Mouse (Mus musculus) Patski (cell line): ENCODE data around the gene Drc7. TPM values are rescaled to one million over a fixed set of nuclear protein-coding genes. Genes with fewer than 3 reads are reported as not detected.
A peak's percentile ranks its signal among the peaks of the same experiment; 100 is the strongest.

ENCODE experiments used
- ATAC-seq: fragments of 100-300 bp; one replicate; pipeline ENCODE4 v1.8.0; 2021
- CTCF ChIA-PET: fragments of 350-600 bp; sonication (Branson Sonifier 250); formaldehyde crosslinking; loops from one replicate; lab custom pipeline; 2022; ENCODE audit warnings: inconsistent platforms; lab: Charles Lee
- POLR2A ChIA-PET: fragments of 350-600 bp; sonication (Branson Sonifier 250); formaldehyde crosslinking; loops from one replicate; lab custom pipeline; 2022; ENCODE audit warnings: antibody characterized with exemption, inconsistent platforms; lab: Charles Lee
- DNase-seq: peaks from one replicate; pipeline ENCODE4 v3.0.0-alpha.2; 2011; ENCODE audit warnings: low read depth, low spot score
- H3K27me3 ChIP-seq: fragments of 371-371 bp; one replicate; pipeline ENCODE4 v1.5.1; 2021
- CTCF ChIP-seq: fragments of 100-300 bp; IDR thresholded peaks from one replicate; pipeline ENCODE4 v1.5.1; 2021
- in situ Hi-C: fragments of 300-500 bp; cut with MboI; formaldehyde crosslinking; loops from 3 replicates; pipeline ENCODE4 v1.11.1; 2018; ENCODE audit warnings: low pct_unique_long_range_greater_than_20kb, mixed read lengths
- polyA plus RNA-seq: library from polyadenylated mRNA; unstranded; gene quantifications from one replicate; pipeline ENCODE4 v1.2.3, GENCODE M21; 2021

Gene Drc7
- polyA plus RNA-seq, 1 experiment from 2014 or later, result 0.33 TPM

GRCm38 (mm10) chr8:95113750-95114149 lies 58.8 kb downstream of the Drc7 start:
- no peak for DNase-seq
- H3K27me3 ChIP-seq, result no peaks in the 10 kb centered on the region
- CTCF ChIA-PET, result interaction anchor here (1.2 to 1.3 kb wide), 2 partner anchors 12 to 49 kb away, joined by 4 read pairs; no protein-coding TSS in a partner anchor
- no peak for ATAC-seq
- no peak for TF ChIP-seq CTCF
- in situ Hi-C loops, result no loop called here
- POLR2A ChIA-PET, result interaction anchor here (0.9 to 1.1 kb wide), 2 partner anchors 11 to 24 kb away, joined by 4 to 5 read pairs; no protein-coding TSS in a partner anchor

- ATAC-seq, result no peak
- TF ChIP-seq CTCF, result no peak
- CTCF ChIA-PET, result interaction anchor here (1.0 to 1.5 kb wide), 2 partner anchors 12 to 32 kb away, joined by 3 to 4 read pairs; no protein-coding TSS in a partner anchor
- no peaks in the 10 kb centered on the region for H3K27me3 ChIP-seq
- DNase-seq, result no peak
- POLR2A ChIA-PET, result no interaction called here
- in situ Hi-C loops, result no loop called here
Measured at GRCm38 (mm10) chr8:95123455-95123854, 68.6 kb downstream of the Drc7 start.

DNA sequence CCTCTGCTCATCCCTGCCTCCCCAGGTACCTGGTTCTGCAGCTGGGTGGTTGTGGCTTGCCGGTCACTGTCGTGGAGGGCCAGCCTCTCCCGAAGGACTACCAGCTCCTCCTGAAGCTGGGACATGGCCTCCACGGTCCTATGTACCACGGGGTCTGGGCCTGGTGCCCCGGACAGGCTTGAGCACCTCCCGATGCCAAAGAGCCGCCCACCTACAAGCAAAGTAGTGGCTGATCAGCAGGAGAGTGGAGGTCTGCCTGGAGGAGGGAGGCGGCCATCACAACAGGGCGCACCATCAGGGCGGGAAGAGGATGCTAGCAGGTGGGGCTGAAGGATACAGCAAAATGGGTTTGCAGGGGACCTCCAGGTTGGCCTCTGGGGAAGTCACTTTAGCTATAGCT lies 71.6 kb downstream of the Drc7 start:
- ChIA-PET CTCF (no interaction called here), POLR2A (interaction anchor here (1.0 kb wide), 1 partner anchor 28 kb away, joined by 4 read pairs; no protein-coding TSS in a partner anchor)
- in situ Hi-C loops, result no loop called here
- no peak for TF ChIP-seq CTCF
- ATAC-seq (no peak), DNase-seq (no peak)
- H3K27me3 ChIP-seq, result no peaks in the 10 kb centered on the region

DNA sequence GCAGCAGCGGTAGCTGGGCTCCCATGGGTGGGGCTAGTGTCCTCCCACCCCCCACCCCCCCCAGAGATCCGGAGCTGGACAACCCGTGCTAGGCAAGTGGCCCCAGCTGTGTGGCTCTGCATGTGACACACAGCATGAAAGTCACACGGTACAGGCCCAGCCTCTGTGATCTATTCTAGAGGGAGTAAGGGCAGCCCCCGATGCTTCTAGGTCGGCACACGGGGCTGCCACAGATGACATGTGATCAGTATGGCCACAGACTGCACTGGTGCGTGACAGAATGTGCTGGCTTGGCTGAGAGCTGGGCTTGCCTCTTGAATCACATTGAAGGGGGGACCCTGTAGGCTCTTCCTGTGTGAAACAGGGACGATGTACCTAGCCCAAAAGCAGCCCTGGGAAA lies 72.8 kb downstream of the Drc7 start:
- no peaks in the 10 kb centered on the region for H3K27me3 ChIP-seq
- DNase-seq, result no peak
- POLR2A ChIA-PET, result interaction anchor here (1.1 to 1.6 kb wide), 2 partner anchors 13 to 72 kb away, joined by 4 to 5 read pairs; no protein-coding TSS in a partner anchor
- no peak for TF ChIP-seq CTCF
- ATAC-seq, result peak; percentile 54
- in situ Hi-C loops, result no loop called here
- CTCF ChIA-PET, result interaction anchor here (1.0 kb wide), 1 partner anchor 109 kb away, joined by 3 read pairs; no protein-coding TSS in a partner anchor

Other genes starting within 250 kb of the Drc7 start
- 14.5 TPM for gene Ccl17, start 244.7 kb upstream of the Drc7 start, polyA plus RNA-seq
- 114 TPM for gene Coq9, start 216.8 kb upstream of the Drc7 start, polyA plus RNA-seq
- 128 TPM for gene Ciapin1, start 216.7 kb upstream of the Drc7 start, polyA plus RNA-seq
- 110 TPM for gene Polr2c, start 197.7 kb upstream of the Drc7 start, polyA plus RNA-seq
- gene Dok4, start 178.8 kb upstream of the Drc7 start, polyA plus RNA-seq, result 46.4 TPM
- 39.7 TPM for gene Ccdc102a, start 137.0 kb upstream of the Drc7 start, polyA plus RNA-seq
- gene Adgrg5, start 131.4 kb upstream of the Drc7 start, polyA plus RNA-seq, result not detected
- gene Adgrg1, start 80.4 kb upstream of the Drc7 start, polyA plus RNA-seq, result 294 TPM
- 0.31 TPM for gene Adgrg3, start 37.4 kb upstream of the Drc7 start, polyA plus RNA-seq
- 28.2 TPM for gene Katnb1, start 26.1 kb downstream of the Drc7 start, polyA plus RNA-seq
- gene Kifc3, start 147.7 kb downstream of the Drc7 start, polyA plus RNA-seq, result 158 TPM